Mouse (Mus musculus): ENCODE data around the gene Pax4. TPM values are rescaled to one million over a fixed set of nuclear protein-coding genes. Genes with fewer than 3 reads are reported as not detected.

The Pax4 gene
- polyA plus RNA-seq, 1 experiment from 2014 or later: not detected

DNA sequence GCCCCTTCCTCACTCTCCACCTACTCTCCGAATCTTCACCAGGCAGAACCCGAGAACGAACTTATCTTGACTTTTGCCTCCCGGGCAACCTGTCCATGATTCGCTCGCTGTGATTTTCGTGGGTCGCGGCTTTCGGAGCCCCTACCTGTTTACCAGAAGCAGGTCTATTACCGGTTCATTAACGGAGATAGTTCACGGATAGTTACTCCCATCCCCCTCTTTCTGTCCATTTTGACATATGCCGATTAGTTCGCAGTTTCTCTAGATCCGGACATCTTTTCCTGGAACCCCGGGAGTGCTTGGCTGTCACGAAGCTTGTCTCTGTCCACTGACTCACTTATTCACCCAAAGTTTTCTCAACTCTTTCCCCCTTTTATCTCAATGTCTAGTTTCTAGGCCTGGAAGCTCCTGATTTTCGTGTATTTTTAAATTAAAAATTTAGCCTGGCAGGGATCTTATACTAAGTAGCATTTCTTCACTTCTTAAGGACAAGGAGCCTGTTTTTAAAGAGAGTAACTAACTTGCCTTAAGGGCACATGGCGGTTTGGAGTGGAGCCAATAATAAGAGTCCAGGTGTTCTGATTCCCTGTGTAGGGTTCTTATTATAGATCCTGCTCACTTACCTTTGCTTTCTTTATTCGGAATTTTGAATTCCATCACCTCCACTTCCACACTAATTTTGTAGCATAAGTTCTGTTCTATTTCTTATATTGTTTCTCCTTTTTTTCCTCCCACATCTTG lies 31.8 kb upstream of the Pax4 start:
- H3K4me3 ChIP-seq (ENCODE audit: low read depth, low read length): peak overlapping the region; percentile 88
- peak overlapping the region; percentile 85 for H3K4me2 ChIP-seq (ENCODE audit: low read depth, low read length, severe bottlenecking)
- DNase-seq (ENCODE audit: low spot score) (peak; percentile 51), ATAC-seq (replicated peaks; ENCODE audit: low FRiP score) (no peak)
- H3K36me3 ChIP-seq (ENCODE audit: control insufficient read depth, insufficient read depth, low read length): no peaks in the 10 kb centered on the region
- WGBS: 7% methylated on average over 21 of the region's 21 CpGs
- no peaks in the 10 kb centered on the region for H3K9me3 ChIP-seq (ENCODE audit: control insufficient read depth, low read length)
- no peak overlapping the region for H3K27ac ChIP-seq (ENCODE audit: low read depth, low read length)
- peak overlapping the region; percentile 82 for H3K9ac ChIP-seq (ENCODE audit: low read length)
- no peaks in the 10 kb centered on the region for H3K27me3 ChIP-seq (ENCODE audit: control insufficient read depth, insufficient read depth, low read length)
- peaks cover 2% of the 10 kb centered on the region; the same call in 1 of the 2 replicates for H3K4me1 ChIP-seq (replicated peaks; ENCODE audit: control insufficient read depth, insufficient read depth, low read length)

DNA sequence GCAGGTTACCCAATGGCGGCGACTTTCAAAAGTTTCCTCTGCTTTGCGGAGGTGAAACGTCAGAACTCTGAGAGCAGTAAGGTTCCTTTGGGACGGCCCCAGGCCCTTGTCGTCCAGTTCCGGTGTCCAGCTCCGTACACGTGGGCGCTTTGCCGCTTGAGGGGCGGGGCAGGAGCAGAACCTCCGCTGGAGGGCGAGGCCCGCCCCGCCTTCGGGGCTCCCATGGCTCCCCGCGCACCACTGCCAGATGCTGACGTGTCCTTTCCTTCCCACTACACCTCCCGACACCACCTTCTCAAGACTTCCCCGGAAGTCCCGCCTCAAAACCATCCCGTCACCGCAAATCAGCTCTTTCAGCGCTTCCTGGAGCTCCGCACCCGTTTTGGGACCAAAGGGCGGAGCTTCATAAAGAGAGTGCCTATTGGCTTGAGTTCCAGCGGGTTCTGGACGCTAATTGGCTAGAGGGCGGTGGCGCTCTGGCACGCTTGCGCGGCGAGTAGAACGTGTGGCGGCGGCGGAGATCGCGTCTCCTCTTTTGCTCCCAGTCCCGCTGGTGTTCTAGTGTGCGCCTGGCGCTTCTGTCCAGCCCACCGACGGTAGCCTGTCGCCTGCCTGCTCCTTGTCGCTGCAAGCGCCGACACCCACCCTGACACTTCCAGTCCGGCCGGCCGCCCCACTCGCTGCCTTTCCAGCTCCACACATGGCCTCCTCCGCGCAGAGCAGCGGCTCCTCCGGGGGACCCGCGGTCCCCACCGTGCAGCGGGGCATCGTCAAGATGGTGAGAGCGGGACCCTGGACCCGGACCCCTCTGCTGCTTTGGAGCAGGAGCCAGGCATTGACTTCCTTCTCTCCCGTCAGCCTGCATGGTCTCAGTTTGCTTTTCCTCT lies 31.0 kb upstream of the Pax4 start:
- WGBS: under 1% methylated on average over 68 of the region's 68 CpGs

DNA sequence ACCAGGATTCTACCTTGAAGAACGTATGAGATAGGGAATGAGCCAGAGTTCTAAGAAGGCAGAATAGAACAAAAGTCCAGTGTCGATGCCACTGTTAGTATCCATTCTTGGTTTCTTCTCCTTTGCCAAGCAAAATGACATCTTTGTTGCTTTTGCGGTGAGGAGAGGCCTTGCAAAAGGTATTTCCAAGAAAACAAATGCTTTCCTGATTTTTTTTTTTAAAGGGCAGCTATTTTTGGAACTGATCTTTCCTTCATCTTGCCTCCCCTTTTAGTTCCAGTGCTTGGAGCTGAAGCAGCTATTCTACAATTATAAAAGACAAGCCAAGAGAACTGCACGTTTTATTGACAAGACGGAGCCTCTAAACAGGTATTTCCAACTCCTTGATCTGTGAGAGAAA lies 25.7 kb upstream of the Pax4 start, which contains the start of gene Snd1:
Gene Snd1, plus strand, starts transcription at position 301 of the 400 bp plus-strand sequence.
- Histone ChIP-seq H3K4me2 (ENCODE audit: low read depth, low read length, severe bottlenecking) (no peak within 1 kb of the TSS), H3K4me3 (ENCODE audit: low read depth, low read length) (no peak within 1 kb of the TSS), H3K27me3 (ENCODE audit: control insufficient read depth, insufficient read depth, low read length) (no peaks in the 10 kb centered on the region), H3K27ac (ENCODE audit: low read depth, low read length) (no peak within 1 kb of the TSS), H3K9ac (ENCODE audit: low read length) (no peak within 1 kb of the TSS), H3K36me3 (ENCODE audit: control insufficient read depth, insufficient read depth, low read length) (no peaks in the 10 kb centered on the region), H3K4me1 (replicated peaks; ENCODE audit: control insufficient read depth, insufficient read depth, low read length) (no peaks in the 10 kb centered on the region; the same call in 1 of the 2 replicates), H3K9me3 (ENCODE audit: control insufficient read depth, low read length) (no peaks in the 10 kb centered on the region)
- DNase-seq (ENCODE audit: low spot score) (no peak), ATAC-seq (replicated peaks; ENCODE audit: low FRiP score) (no peak)
- 83% methylated on average over 5 of the region's 5 CpGs for WGBS

More for the DNA sequence above, 31.0 kb upstream of the Pax4 start:
- ATAC-seq (replicated peaks; ENCODE audit: low FRiP score): peak; percentile 99
- DNase-seq (ENCODE audit: low spot score): peak; percentile 97
- Histone ChIP-seq H3K9me3 (ENCODE audit: control insufficient read depth, low read length) (no peaks in the 10 kb centered on the region), H3K27ac (ENCODE audit: low read depth, low read length) (0 out of 2 replicates have a peak overlapping the region, but pooled peaks have one; percentile 37), H3K27me3 (ENCODE audit: control insufficient read depth, insufficient read depth, low read length) (no peaks in the 10 kb centered on the region), H3K4me3 (ENCODE audit: low read depth, low read length) (peak overlapping the region; percentile 88), H3K4me1 (replicated peaks; ENCODE audit: control insufficient read depth, insufficient read depth, low read length) (peaks cover 2% of the 10 kb centered on the region; the same call in 1 of the 2 replicates), H3K36me3 (ENCODE audit: control insufficient read depth, insufficient read depth, low read length) (no peaks in the 10 kb centered on the region), H3K9ac (ENCODE audit: low read length) (peak overlapping the region; percentile 82), H3K4me2 (ENCODE audit: low read depth, low read length, severe bottlenecking) (peak overlapping the region; percentile 85)

GRCm38 (mm10) chr6:28474211-28474610 lies 25.1 kb upstream of the Pax4 start:
- DNase-seq (ENCODE audit: low spot score) (no peak), ATAC-seq (replicated peaks; ENCODE audit: low FRiP score) (no peak)
- Histone ChIP-seq H3K4me1 (replicated peaks; ENCODE audit: control insufficient read depth, insufficient read depth, low read length) (no peaks in the 10 kb centered on the region; the same call in 1 of the 2 replicates), H3K9ac (ENCODE audit: low read length) (no peak overlapping the region), H3K27ac (ENCODE audit: low read depth, low read length) (no peak overlapping the region), H3K36me3 (ENCODE audit: control insufficient read depth, insufficient read depth, low read length) (no peaks in the 10 kb centered on the region), H3K27me3 (ENCODE audit: control insufficient read depth, insufficient read depth, low read length) (no peaks in the 10 kb centered on the region), H3K9me3 (ENCODE audit: control insufficient read depth, low read length) (no peaks in the 10 kb centered on the region), H3K4me3 (ENCODE audit: low read depth, low read length) (no peak overlapping the region), H3K4me2 (ENCODE audit: low read depth, low read length, severe bottlenecking) (no peak overlapping the region)
- 92% methylated on average over 4 of the region's 4 CpGs for WGBS

GRCm38 (mm10) chr6:28471284-28472035 lies 22.3 kb upstream of the Pax4 start:
- H3K4me1 ChIP-seq (replicated peaks; ENCODE audit: control insufficient read depth, insufficient read depth, low read length): no peaks in the 10 kb centered on the region
- H3K27me3 ChIP-seq (ENCODE audit: control insufficient read depth, insufficient read depth, low read length): no peaks in the 10 kb centered on the region
- WGBS: 84% methylated on average over 9 of the region's 9 CpGs
- DNase-seq (ENCODE audit: low spot score): no peak
- no peak overlapping the region for H3K9ac ChIP-seq (ENCODE audit: low read length)
- no peak for ATAC-seq (replicated peaks; ENCODE audit: low FRiP score)
- no peaks in the 10 kb centered on the region for H3K9me3 ChIP-seq (ENCODE audit: control insufficient read depth, low read length)
- no peak overlapping the region for H3K4me3 ChIP-seq (ENCODE audit: low read depth, low read length)
- H3K27ac ChIP-seq (ENCODE audit: low read depth, low read length): no peak overlapping the region
- H3K36me3 ChIP-seq (ENCODE audit: control insufficient read depth, insufficient read depth, low read length): no peaks in the 10 kb centered on the region
- H3K4me2 ChIP-seq (ENCODE audit: low read depth, low read length, severe bottlenecking): no peak overlapping the region

DNA sequence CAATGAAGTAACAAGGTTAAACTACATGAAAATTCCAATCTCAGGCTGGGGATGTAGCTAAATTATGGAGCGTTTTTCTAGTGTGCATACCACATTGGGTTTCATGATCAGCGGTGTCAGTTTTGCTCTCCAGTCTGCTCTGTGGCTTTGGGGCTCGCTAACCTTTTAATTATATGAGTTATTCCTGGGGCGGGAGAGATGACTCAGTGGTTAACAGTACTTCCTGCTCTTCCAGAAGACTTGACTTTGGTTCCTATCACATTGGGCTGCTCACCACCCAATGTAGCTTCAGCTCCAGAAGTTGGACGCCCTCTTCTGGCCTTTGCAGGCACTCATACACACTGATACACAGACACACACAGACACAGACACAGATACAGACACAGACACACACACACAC lies 21.5 kb upstream of the Pax4 start:
- Histone ChIP-seq H3K9me3 (ENCODE audit: control insufficient read depth, low read length) (no peaks in the 10 kb centered on the region), H3K4me1 (replicated peaks; ENCODE audit: control insufficient read depth, insufficient read depth, low read length) (no peaks in the 10 kb centered on the region), H3K4me2 (ENCODE audit: low read depth, low read length, severe bottlenecking) (no peak overlapping the region), H3K9ac (ENCODE audit: low read length) (no peak overlapping the region), H3K36me3 (ENCODE audit: control insufficient read depth, insufficient read depth, low read length) (no peaks in the 10 kb centered on the region), H3K27me3 (ENCODE audit: control insufficient read depth, insufficient read depth, low read length) (no peaks in the 10 kb centered on the region), H3K27ac (ENCODE audit: low read depth, low read length) (no peak overlapping the region), H3K4me3 (ENCODE audit: low read depth, low read length) (no peak overlapping the region)
- WGBS: 81% methylated on average over 5 of the region's 5 CpGs
- DNase-seq (ENCODE audit: low spot score) (no peak), ATAC-seq (replicated peaks; ENCODE audit: low FRiP score) (no peak)

DNA sequence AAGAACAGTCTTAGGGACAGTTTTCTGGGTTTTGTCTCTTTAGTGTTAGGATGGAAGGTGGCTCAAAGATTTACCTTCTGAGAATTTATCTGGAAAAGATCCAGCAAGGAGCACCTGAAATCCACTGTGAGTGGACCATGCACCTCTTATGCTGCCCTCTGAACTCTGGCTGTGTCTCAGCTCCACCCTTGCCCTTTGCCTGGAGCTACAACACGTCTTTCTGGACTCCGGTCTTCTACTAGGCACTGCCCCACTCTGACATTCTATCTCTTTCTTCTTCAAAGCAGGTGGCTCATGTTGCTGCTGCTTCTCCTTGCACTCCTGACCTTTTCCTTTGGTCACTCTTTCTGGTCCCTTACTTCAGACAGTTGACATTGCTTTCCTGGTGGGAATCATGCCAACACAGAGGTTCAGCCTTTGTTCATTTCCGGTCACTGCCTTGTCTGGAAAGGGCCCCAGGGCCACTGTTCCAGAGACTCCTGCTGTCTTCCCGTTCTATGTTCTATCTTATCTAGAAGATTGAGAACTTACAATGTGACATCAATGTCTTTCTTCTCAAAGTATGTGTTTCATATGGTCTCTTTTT lies 21.0 kb upstream of the Pax4 start:
- H3K27me3 ChIP-seq (ENCODE audit: control insufficient read depth, insufficient read depth, low read length): no peaks in the 10 kb centered on the region
- 71% methylated on average over 4 of the region's 4 CpGs for WGBS
- no peaks in the 10 kb centered on the region for H3K4me1 ChIP-seq (replicated peaks; ENCODE audit: control insufficient read depth, insufficient read depth, low read length)
- no peaks in the 10 kb centered on the region for H3K9me3 ChIP-seq (ENCODE audit: control insufficient read depth, low read length)
- DNase-seq (ENCODE audit: low spot score) (no peak), ATAC-seq (replicated peaks; ENCODE audit: low FRiP score) (no peak)
- H3K4me2 ChIP-seq (ENCODE audit: low read depth, low read length, severe bottlenecking): no peak overlapping the region
- H3K27ac ChIP-seq (ENCODE audit: low read depth, low read length): no peak overlapping the region
- no peaks in the 10 kb centered on the region for H3K36me3 ChIP-seq (ENCODE audit: control insufficient read depth, insufficient read depth, low read length)
- no peak overlapping the region for H3K4me3 ChIP-seq (ENCODE audit: low read depth, low read length)
- H3K9ac ChIP-seq (ENCODE audit: low read length): no peak overlapping the region

- ATAC-seq (replicated peaks; ENCODE audit: low FRiP score) (no peak), DNase-seq (ENCODE audit: low spot score) (no peak)
- H3K9ac ChIP-seq (ENCODE audit: low read length): no peak overlapping the region
- H3K27me3 ChIP-seq (ENCODE audit: control insufficient read depth, insufficient read depth, low read length): no peaks in the 10 kb centered on the region
- no peaks in the 10 kb centered on the region for H3K9me3 ChIP-seq (ENCODE audit: control insufficient read depth, low read length)
- 69% methylated on average over 6 of the region's 6 CpGs for WGBS
- H3K36me3 ChIP-seq (ENCODE audit: control insufficient read depth, insufficient read depth, low read length): no peaks in the 10 kb centered on the region
- H3K27ac ChIP-seq (ENCODE audit: low read depth, low read length): no peak overlapping the region
- no peaks in the 10 kb centered on the region for H3K4me1 ChIP-seq (replicated peaks; ENCODE audit: control insufficient read depth, insufficient read depth, low read length)
- no peak overlapping the region for H3K4me2 ChIP-seq (ENCODE audit: low read depth, low read length, severe bottlenecking)
- no peak overlapping the region for H3K4me3 ChIP-seq (ENCODE audit: low read depth, low read length)
Observed at GRCm38 (mm10) chr6:28464630-28465029, 15.5 kb upstream of the Pax4 start.

Measured in forebrain, embryonic 11.5 days (tissue).